Mouse (Mus musculus) kidney, embryonic 16.5 days (tissue): ENCODE data around the gene Pou5f1. TPM values are rescaled to one million over a fixed set of nuclear protein-coding genes. Genes with fewer than 3 reads are reported as not detected.
"Not testable (repeated sequence)": the region's sequence is repeated elsewhere in the genome, so short reads cannot be mapped to it uniquely, and the experiment has no call there.

ENCODE experiments used
- ATAC-seq: fragments of 200-750 bp; cut with Nextera tagmentation; 2 replicates; pipeline ENCODE4 v1.8.0; 2017; ENCODE audit warnings: moderate TSS enrichment; ENCODE audit not compliant: low FRiP score, low TSS enrichment
- H3K27ac ChIP-seq: fragments of 300-500 bp; sonication (generic); 2 replicates; pipeline ENCODE4 v1.5.1; 2014; ENCODE audit warnings: low read length
- H3K27me3 ChIP-seq: fragments of 300-500 bp; sonication (generic); 2 replicates; pipeline ENCODE4 v1.6.1; 2014; ENCODE audit warnings: low read length, control low read depth, mixed read lengths; ENCODE audit not compliant: insufficient read depth
- H3K36me3 ChIP-seq: fragments of 300-500 bp; sonication (generic); 2 replicates; pipeline ENCODE4 v1.6.1; 2014; ENCODE audit warnings: low read length, control low read depth, mixed read lengths; ENCODE audit not compliant: insufficient read depth
- H3K4me1 ChIP-seq: fragments of 300-500 bp; sonication (generic); 2 replicates; pipeline ENCODE4 v1.6.1; 2014; ENCODE audit warnings: low read length, control low read depth, mixed read lengths; ENCODE audit not compliant: insufficient read depth
- H3K4me2 ChIP-seq: fragments of 300-500 bp; sonication (generic); replicated peaks from 2 replicates; pipeline ENCODE4 v1.6.1; 2014; ENCODE audit warnings: low read depth, low read length
- H3K4me3 ChIP-seq: fragments of 300-500 bp; sonication (generic); 2 replicates; pipeline ENCODE4 v1.5.1; 2014; ENCODE audit warnings: mild to moderate bottlenecking, low read length
- H3K9ac ChIP-seq: fragments of 300-500 bp; sonication (generic); replicated peaks from 2 replicates; pipeline ENCODE4 v1.6.1; 2014; ENCODE audit warnings: low read length
- H3K9me3 ChIP-seq: fragments of 300-500 bp; sonication (generic); 2 replicates; pipeline ENCODE4 v1.6.1; 2016; ENCODE audit warnings: low read length, control low read depth
- WGBS: fragments of 180-500 bp; shearing (Covaris S2); extraction: QIAGEN DNeasy Blood & Tissue Kit; methylation state at CpG from one replicate; pipeline ENCODE4 v1.1.7; 2014; 5-methylcytosine and 5-hydroxymethylcytosine counted together
- polyA plus RNA-seq: library from polyadenylated mRNA; unstranded; fragments of >200 nt; fragmentation: Nextera tagmentation; extraction: Ambion mirVana; gene quantifications from 2 replicates; pipeline ENCODE4 v1.2.1, GENCODE M21; 2015

The Pou5f1 gene
- polyA plus RNA-seq: 0.19 TPM in 1 of 2 replicates, not detected in the other

- Histone ChIP-seq H3K9ac (no peak within 1 kb of the TSS), H3K27ac (no peak within 1 kb of the TSS), H3K9me3 (no peaks in the 10 kb centered on the region), H3K36me3 (no peaks in the 10 kb centered on the region), H3K27me3 (peaks cover 17% of the 10 kb centered on the region), H3K4me2 (no peak within 1 kb of the TSS), H3K4me3 (no peak within 1 kb of the TSS), H3K4me1 (no peaks in the 10 kb centered on the region)
- 46% methylated on average over 11 of the region's 13 CpGs for WGBS
- ATAC-seq: no peak
Measured at GRCm38 (mm10) chr17:35505776-35506175, at the start of gene Pou5f1. Pou5f1 (plus strand) TSS chr17:35506018.

GRCm38 (mm10) chr17:35458247-35458646 lies 47.6 kb upstream of the Pou5f1 start:
- not testable (repeated sequence) for H3K36me3 ChIP-seq, H3K4me3 ChIP-seq, H3K27ac ChIP-seq, H3K9ac ChIP-seq, H3K4me1 ChIP-seq, ATAC-seq, H3K27me3 ChIP-seq, H3K4me2 ChIP-seq, H3K9me3 ChIP-seq
- WGBS: no CpG with 5 or more reads among the region's 1 CpGs

- H3K4me2 ChIP-seq, H3K27me3 ChIP-seq, H3K9ac ChIP-seq, H3K4me3 ChIP-seq, H3K36me3 ChIP-seq, H3K9me3 ChIP-seq, H3K27ac ChIP-seq, H3K4me1 ChIP-seq, ATAC-seq: not testable (repeated sequence)
- WGBS: 71% methylated on average over 1 of the region's 9 CpGs
Measured at GRCm38 (mm10) chr17:35460513-35461341, 45.1 kb upstream of the Pou5f1 start.

DNA sequence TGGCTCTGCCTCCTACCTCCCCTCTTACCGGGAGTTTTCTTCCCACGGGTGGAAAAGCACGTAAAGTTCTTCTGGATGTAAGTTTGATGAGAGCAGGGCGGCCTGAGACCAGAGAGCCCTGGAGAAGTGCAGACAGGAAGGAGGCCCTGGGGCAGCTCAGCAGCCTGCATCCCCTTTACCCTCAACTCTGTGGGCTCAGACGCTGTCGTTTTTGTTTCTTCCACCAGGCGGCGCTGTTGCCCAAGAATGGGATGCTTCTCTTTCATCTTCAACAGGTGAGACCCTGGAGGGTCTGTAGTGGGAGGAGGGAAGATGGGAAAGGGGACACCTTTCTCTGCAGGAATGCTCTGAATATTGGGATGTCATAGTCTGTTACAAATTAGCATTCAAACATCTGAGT lies 40.2 kb upstream of the Pou5f1 start:
- H3K27ac ChIP-seq, H3K36me3 ChIP-seq, H3K4me2 ChIP-seq, H3K9me3 ChIP-seq, ATAC-seq, H3K4me3 ChIP-seq, H3K9ac ChIP-seq, H3K4me1 ChIP-seq: not testable (repeated sequence)
- 9% methylated on average over 8 of the region's 8 CpGs for WGBS
- peaks cover 20% of the 10 kb centered on the region for H3K27me3 ChIP-seq

GRCm38 (mm10) chr17:35468936-35469335 lies 36.9 kb upstream of the Pou5f1 start:
- H3K27ac ChIP-seq, H3K9me3 ChIP-seq, H3K36me3 ChIP-seq, H3K4me3 ChIP-seq, H3K9ac ChIP-seq, H3K4me2 ChIP-seq, H3K4me1 ChIP-seq, ATAC-seq: not testable (repeated sequence)
- peaks cover 23% of the 10 kb centered on the region for H3K27me3 ChIP-seq
- 57% methylated on average over 3 of the region's 3 CpGs for WGBS

DNA sequence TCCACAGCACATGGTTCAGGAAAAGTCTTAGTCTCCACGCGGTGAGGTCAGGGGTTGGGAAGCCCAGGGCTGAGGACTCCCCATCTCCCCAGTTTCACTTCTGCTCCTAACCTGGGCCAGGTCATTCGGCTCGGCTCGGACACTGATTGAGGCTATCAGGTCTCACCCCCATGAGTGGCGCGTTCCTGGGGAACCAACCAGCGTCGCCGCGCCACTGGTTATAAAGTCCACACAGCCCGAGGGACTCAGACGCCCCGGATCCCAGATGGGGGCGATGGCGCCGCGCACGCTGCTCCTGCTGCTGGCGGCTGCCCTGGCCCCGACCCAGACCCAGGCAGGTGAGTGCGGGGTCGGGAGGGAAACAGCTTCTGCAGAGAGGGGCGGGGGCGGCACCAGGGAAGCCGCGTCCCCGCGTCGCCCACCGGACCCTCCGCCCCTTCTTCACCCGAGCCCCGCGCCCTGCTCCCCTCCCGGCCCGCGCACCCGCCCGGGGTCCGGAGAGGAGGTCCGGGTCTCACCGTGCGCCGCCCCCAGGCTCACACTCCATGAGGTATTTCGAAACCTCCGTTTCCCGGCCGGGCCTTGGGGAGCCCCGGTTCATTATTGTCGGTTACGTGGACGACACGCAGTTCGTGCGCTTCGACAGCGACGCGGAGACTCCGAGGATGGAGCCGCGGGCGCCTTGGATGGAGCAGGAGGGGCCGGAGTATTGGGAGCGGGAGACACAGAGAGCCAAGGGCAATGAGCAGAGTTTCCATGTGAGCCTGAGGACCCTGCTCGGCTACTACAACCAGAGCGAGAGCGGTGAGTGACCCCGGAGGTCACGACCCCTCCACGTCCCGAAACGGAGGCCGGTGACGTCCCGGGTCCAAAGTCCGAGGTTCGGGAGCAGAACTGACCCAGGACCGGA lies 35.7 kb upstream of the Pou5f1 start, which contains the start of gene H2-Q10:
H2-Q10 (plus strand) TSS at position 248 of the 910 bp plus-strand sequence.
- peak; percentile 67 for ATAC-seq
- peaks cover 23% of the 10 kb centered on the region for H3K27me3 ChIP-seq
- peak within 1 kb of the TSS; percentile 32; the same call in 1 of the 2 replicates for H3K9ac ChIP-seq
- H3K4me1 ChIP-seq: peaks cover 4% of the 10 kb centered on the region; the same call in 1 of the 2 replicates
- no peak within 1 kb of the TSS for H3K27ac ChIP-seq
- WGBS: under 1% methylated on average over 80 of the region's 80 CpGs
- no peaks in the 10 kb centered on the region for H3K9me3 ChIP-seq
- H3K4me3 ChIP-seq: peak within 1 kb of the TSS; percentile 53
- peak within 1 kb of the TSS; percentile 95 for H3K4me2 ChIP-seq
- H3K36me3 ChIP-seq: no peaks in the 10 kb centered on the region

DNA sequence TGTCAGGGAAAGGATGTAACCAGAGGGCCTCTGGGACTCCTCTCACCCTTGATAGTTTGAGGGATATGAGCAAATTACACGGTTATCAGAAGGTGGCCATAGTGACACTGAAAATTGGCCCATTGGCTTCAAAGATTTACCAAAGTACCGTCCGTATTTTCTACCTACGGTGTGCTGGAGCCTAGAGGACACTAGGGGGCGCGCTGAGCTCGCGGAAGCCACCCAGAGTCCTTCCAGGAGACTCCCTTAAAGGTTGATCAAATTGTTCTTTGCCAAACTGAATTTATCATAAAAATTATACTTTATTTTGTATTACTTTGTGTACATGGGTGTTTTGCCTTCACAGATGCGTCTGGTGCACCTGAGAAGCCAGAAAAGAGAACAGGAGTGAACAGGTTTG lies 21.8 kb upstream of the Pou5f1 start:
- no peak overlapping the region for H3K27ac ChIP-seq
- H3K4me3 ChIP-seq: no peak overlapping the region
- H3K9me3 ChIP-seq: no peaks in the 10 kb centered on the region
- H3K4me2 ChIP-seq: no peak overlapping the region
- H3K27me3 ChIP-seq: no peaks in the 10 kb centered on the region
- no peak for ATAC-seq
- WGBS: 1% methylated on average over 9 of the region's 9 CpGs
- no peaks in the 10 kb centered on the region for H3K36me3 ChIP-seq
- H3K9ac ChIP-seq: no peak overlapping the region
- H3K4me1 ChIP-seq: no peaks in the 10 kb centered on the region

- Histone ChIP-seq H3K4me2 (no peak overlapping the region), H3K36me3 (no peaks in the 10 kb centered on the region), H3K27me3 (no peaks in the 10 kb centered on the region), H3K9ac (no peak overlapping the region), H3K4me1 (no peaks in the 10 kb centered on the region), H3K4me3 (no peak overlapping the region), H3K9me3 (no peaks in the 10 kb centered on the region), H3K27ac (no peak overlapping the region)
- WGBS: 28% methylated on average over 4 of the region's 4 CpGs
- no peak for ATAC-seq
Measured at GRCm38 (mm10) chr17:35485702-35486101, 20.1 kb upstream of the Pou5f1 start.

GRCm38 (mm10) chr17:35486726-35487125 lies 19.1 kb upstream of the Pou5f1 start:
- no peak overlapping the region for H3K27ac ChIP-seq
- no peaks in the 10 kb centered on the region for H3K27me3 ChIP-seq
- no peak overlapping the region for H3K4me3 ChIP-seq
- ATAC-seq: no peak
- H3K9ac ChIP-seq: no peak overlapping the region
- H3K4me2 ChIP-seq: no peak overlapping the region
- H3K9me3 ChIP-seq: no peaks in the 10 kb centered on the region
- 60% methylated on average over 10 of the region's 10 CpGs for WGBS
- no peaks in the 10 kb centered on the region for H3K36me3 ChIP-seq
- H3K4me1 ChIP-seq: no peaks in the 10 kb centered on the region
